27 mouse cellular contexts compared by ENCODE assay signal in the genomic region with DNA sequence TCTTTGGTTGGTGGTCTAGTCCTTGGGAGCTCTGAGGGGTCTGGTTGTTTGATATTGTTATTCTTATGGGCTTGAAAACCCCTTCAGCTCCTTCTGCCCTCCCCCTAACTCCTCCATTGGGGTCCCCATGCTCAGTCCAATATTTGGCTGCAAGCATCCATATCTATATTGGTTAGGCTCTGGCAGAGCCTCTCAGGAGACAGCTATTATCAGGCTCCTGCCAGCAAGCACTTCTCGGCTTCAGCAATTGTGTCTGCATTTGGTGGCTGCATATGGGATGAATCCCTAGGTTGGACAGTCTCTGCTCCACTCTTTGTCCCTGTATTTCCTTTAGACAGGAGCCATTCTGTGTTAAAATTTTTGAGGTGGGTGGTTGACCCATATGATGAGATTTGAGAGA. TPM values are rescaled to one million over a fixed set of nuclear protein-coding genes. Genes with fewer than 3 reads are reported as not detected.
DNase-seq lines count a peak whose midpoint lies in the region; ATAC-seq and TF ChIP-seq lines count a peak whose summit lies in the region.
"Had no signal": no experiment of that assay in that cellular context is flagged by ENCODE, and none has a peak within 500 bp of the region (broad histone marks: within the 10 kb centered on the region; RNA-seq: fewer than 3 reads in every experiment).

No protein-coding gene starts in this region.

- intact Hi-C loops in left cerebral cortex, postnatal 36 days (cut with DNase I) = no loop called here

- no peak overlapping the region for H3K4me2 ChIP-seq in liver, postnatal 0 days (ENCODE audit: low read depth, low read length)
- H3K4me2 ChIP-seq in liver, embryonic 12.5 days = peak overlapping the region; percentile 48
- peak overlapping the region; percentile 3 for H3K4me2 ChIP-seq in liver, embryonic 14.5 days (ENCODE audit: low read depth)
- H3K4me2 ChIP-seq in liver, embryonic 16.5 days (ENCODE audit: low read depth, low read length) = peak overlapping the region; percentile 20; the same call in 1 of the 2 replicates
- H3K4me2 ChIP-seq: embryonic facial prominence, embryonic 12.5 days; forebrain, embryonic 13.5 days; forebrain, embryonic 15.5 days had no signal

- no peak for TF ChIP-seq EP300 in liver, postnatal 0 days (IDR thresholded peaks at IDR 0.05; ENCODE audit: low read depth)
- TF ChIP-seq EP300 in liver, embryonic 14.5 days (IDR thresholded peaks at IDR 0.05; ENCODE audit: low read depth) = 0 out of 2 replicates have a peak, but pooled peaks have one; percentile 20

- no peak overlapping the region for H3K27ac ChIP-seq in liver, postnatal 0 days (ENCODE audit: low read depth)
- peak overlapping the region; percentile 85 for H3K27ac ChIP-seq in liver, embryonic 12.5 days
- peak overlapping the region; percentile 38 for H3K27ac ChIP-seq in liver, embryonic 14.5 days
- H3K27ac ChIP-seq in liver, embryonic 16.5 days (ENCODE audit: low read length) = peak overlapping the region; percentile 74
- H3K27ac ChIP-seq: embryonic facial prominence, embryonic 10.5 days; embryonic facial prominence, embryonic 12.5 days; forebrain, embryonic 13.5 days; forebrain, embryonic 15.5 days had no signal

- H3K9me3 ChIP-seq in liver, postnatal 0 days (ENCODE audit: low read length) = no peaks in the 10 kb centered on the region
- H3K9me3 ChIP-seq in liver, embryonic 12.5 days (replicated peaks) = no peaks in the 10 kb centered on the region
- no peaks in the 10 kb centered on the region for H3K9me3 ChIP-seq in liver, embryonic 14.5 days (ENCODE audit: control insufficient read depth, low read length)
- no peaks in the 10 kb centered on the region for H3K9me3 ChIP-seq in liver, embryonic 16.5 days (replicated peaks; ENCODE audit: control insufficient read depth, low read length)
- H3K9me3 ChIP-seq: embryonic facial prominence, embryonic 10.5 days; embryonic facial prominence, embryonic 12.5 days; forebrain, embryonic 13.5 days; forebrain, embryonic 15.5 days had no signal

- TF ChIP-seq CTCF in liver, postnatal 0 days (IDR thresholded peaks at IDR 0.05; ENCODE audit: low read depth) = no peak
- no peak for TF ChIP-seq CTCF in liver, embryonic 14.5 days (IDR thresholded peaks at IDR 0.05; ENCODE audit: low read depth)

- H3K4me1 ChIP-seq in liver, postnatal 0 days (ENCODE audit: insufficient read depth) = peaks cover 14% of the 10 kb centered on the region
- peaks cover 73% of the 10 kb centered on the region for H3K4me1 ChIP-seq in liver, embryonic 12.5 days
- peaks cover 49 to 55% of the 10 kb centered on the region in 2 experiments for H3K4me1 ChIP-seq in liver, embryonic 14.5 days (replicated peaks; ENCODE audit: control insufficient read depth in 2 of 2, insufficient read depth in 2 of 2, low read length in 1 of 2)
- peaks cover 30% of the 10 kb centered on the region for H3K4me1 ChIP-seq in liver, embryonic 16.5 days (ENCODE audit: control insufficient read depth, low read depth, low read length)
- H3K4me1 ChIP-seq: embryonic facial prominence, embryonic 10.5 days; embryonic facial prominence, embryonic 12.5 days; forebrain, embryonic 13.5 days; forebrain, embryonic 15.5 days had no signal

- no peak overlapping the region for H3K4me3 ChIP-seq in liver, postnatal 0 days (ENCODE audit: low read depth, low read length)
- H3K4me3 ChIP-seq in liver, embryonic 12.5 days = no peak overlapping the region
- H3K4me3 ChIP-seq in liver, embryonic 14.5 days (ENCODE audit: insufficient read depth in 1 of 2, low read depth in 2 of 2, low read length in 2 of 2) = no peak overlapping the region
- H3K4me3 ChIP-seq in liver, embryonic 16.5 days (ENCODE audit: low read depth, low read length) = no peak overlapping the region
- H3K4me3 ChIP-seq: embryonic facial prominence, embryonic 10.5 days; embryonic facial prominence, embryonic 12.5 days; forebrain, embryonic 13.5 days; forebrain, embryonic 15.5 days had no signal

- no peaks in the 10 kb centered on the region for H3K36me3 ChIP-seq in liver, postnatal 0 days (replicated peaks; ENCODE audit: insufficient read depth, low read length)
- H3K36me3 ChIP-seq in liver, embryonic 12.5 days = no peaks in the 10 kb centered on the region
- no peaks in the 10 kb centered on the region for H3K36me3 ChIP-seq in liver, embryonic 14.5 days (replicated peaks; ENCODE audit: control insufficient read depth, insufficient read depth, low read depth)
- no peaks in the 10 kb centered on the region for H3K36me3 ChIP-seq in liver, embryonic 16.5 days (ENCODE audit: control insufficient read depth, insufficient read depth)
- H3K36me3 ChIP-seq: embryonic facial prominence, embryonic 10.5 days; embryonic facial prominence, embryonic 12.5 days; forebrain, embryonic 15.5 days had no signal

- H3K9ac ChIP-seq in liver, postnatal 0 days (replicated peaks) = no peak overlapping the region
- peak overlapping the region; percentile 43; the same call in 1 of the 2 replicates for H3K9ac ChIP-seq in liver, embryonic 12.5 days
- no peak overlapping the region for H3K9ac ChIP-seq in liver, embryonic 14.5 days (replicated peaks)
- H3K9ac ChIP-seq in liver, embryonic 16.5 days (ENCODE audit: low read depth, low read length) = 0 out of 2 replicates have a peak overlapping the region, but pooled peaks have one; percentile 5
- H3K9ac ChIP-seq: embryonic facial prominence, embryonic 12.5 days; forebrain, embryonic 13.5 days; forebrain, embryonic 15.5 days had no signal

- no peak for ATAC-seq in liver, postnatal 0 days
- peak; percentile 56 for ATAC-seq in liver, embryonic 12.5 days
- peak; percentile 32 for ATAC-seq in liver, embryonic 14.5 days (ENCODE audit: insufficient read depth)
- ATAC-seq in liver, embryonic 16.5 days (ENCODE audit: low read depth) = no peak
- no peak for ATAC-seq in activated CD4-positive, CD25-positive, alpha-beta regulatory T cell, adult 4 months
- ATAC-seq: forebrain, embryonic 13.5 days; forebrain, embryonic 15.5 days had no signal

- no peaks in the 10 kb centered on the region for H3K27me3 ChIP-seq in liver, postnatal 0 days (ENCODE audit: insufficient read depth, low read length)
- no peaks in the 10 kb centered on the region for H3K27me3 ChIP-seq in liver, embryonic 12.5 days (replicated peaks)
- H3K27me3 ChIP-seq in liver, embryonic 14.5 days (ENCODE audit: control insufficient read depth, insufficient read depth, low read length) = no peaks in the 10 kb centered on the region
- H3K27me3 ChIP-seq in liver, embryonic 16.5 days (ENCODE audit: control insufficient read depth, insufficient read depth, low read depth, low read length) = no peaks in the 10 kb centered on the region
- H3K27me3 ChIP-seq: embryonic facial prominence, embryonic 12.5 days; forebrain, embryonic 13.5 days; forebrain, embryonic 15.5 days had no signal

- 35% methylated on average over 1 of the region's 1 CpGs for WGBS in liver, postnatal 0 days (ENCODE audit: insufficient replicate concordance)
- WGBS in liver, embryonic 12.5 days (ENCODE audit: insufficient replicate concordance) = 17% methylated on average over 1 of the region's 1 CpGs
- WGBS in liver, embryonic 14.5 days (ENCODE audit: insufficient replicate concordance) = 15% methylated on average over 1 of the region's 1 CpGs
- WGBS in liver, embryonic 16.5 days (ENCODE audit: insufficient replicate concordance) = 20% methylated on average over 1 of the region's 1 CpGs

- peak; percentile 58 for DNase-seq in liver
- no peak for DNase-seq in liver, postnatal 0 days
- no peak for DNase-seq in liver, embryonic 14.5 days (ENCODE audit: low read depth in 3 of 3, low spot score in 3 of 3)
- no peak for DNase-seq in left cerebral cortex, postnatal 36 days (ENCODE audit: low spot score in 2 of 2)
- no peak for DNase-seq in testis, postnatal 14 days (ENCODE audit: low spot score)
- DNase-seq: adrenal gland, adult 8-10 months; adrenal gland, postnatal 14 days; adrenal gland, postnatal 36 days; cerebellum, adult 11-12 months; cerebellum, adult 2 months; cerebellum, adult 9-10 months; cerebellum, postnatal 10 days; cerebellum, postnatal 25 days had no signal

RNA-seq across cellular contexts. Expression of gene Kel, which starts 6.1 kb away (rescaled TPM):
- polyA plus RNA-seq in liver, postnatal 0 days (2015; fragmentation: Nextera tagmentation; extraction: Ambion mirVana) = 58.6 and 66.7 TPM in 2 replicates
- 275 and 280 TPM in 2 replicates for polyA plus RNA-seq in liver, embryonic 12.5 days (2016; fragmentation: Nextera tagmentation; extraction: Ambion mirVana)
- 236 and 313 TPM in 2 replicates for polyA plus RNA-seq in liver, embryonic 14.5 days (2012; rRNA removed)
- polyA plus RNA-seq in liver, embryonic 14.5 days (2014; fragmentation: Nextera tagmentation; extraction: Ambion mirVana) = 221 and 240 TPM in 2 replicates
- 308 and 322 TPM in 2 replicates for polyA plus RNA-seq in liver, embryonic 16.5 days (2015; fragmentation: Nextera tagmentation; extraction: Ambion mirVana)
- not detected for total RNA-seq in left cerebral cortex, postnatal 36 days (2021)
- polyA plus RNA-seq in activated CD4-positive, CD25-positive, alpha-beta regulatory T cell, adult 4 months (2017; shearing (Covaris generic)) = under 1 TPM in 1 of 2 experiments, not detected in 1; 0.57 TPM
- total RNA-seq: adrenal gland, adult 18-20 months; adrenal gland, adult 8-10 months; adrenal gland, postnatal 36 days had no signal
- polyA plus RNA-seq: C2C12; cerebellum, adult 2 months; cortical plate, adult 2 months had no signal

RNA-seq across cellular contexts. Expression of gene Llcfc1, which starts 26.1 kb away (rescaled TPM):
- not detected in 2 replicates for polyA plus RNA-seq in liver, postnatal 0 days (2015; fragmentation: Nextera tagmentation; extraction: Ambion mirVana)
- not detected in 2 replicates for polyA plus RNA-seq in liver, embryonic 12.5 days (2016; fragmentation: Nextera tagmentation; extraction: Ambion mirVana)
- not detected in 2 replicates for polyA plus RNA-seq in liver, embryonic 14.5 days (2012; rRNA removed)
- polyA plus RNA-seq in liver, embryonic 14.5 days (2014; fragmentation: Nextera tagmentation; extraction: Ambion mirVana) = not detected in 2 replicates
- not detected in 2 replicates for polyA plus RNA-seq in liver, embryonic 16.5 days (2015; fragmentation: Nextera tagmentation; extraction: Ambion mirVana)
- total RNA-seq in left cerebral cortex, postnatal 36 days (2021) = not detected
- not detected for polyA plus RNA-seq in activated CD4-positive, CD25-positive, alpha-beta regulatory T cell, adult 4 months (2017; shearing (Covaris generic))
- total RNA-seq: adrenal gland, adult 18-20 months; adrenal gland, adult 8-10 months; adrenal gland, postnatal 14 days; adrenal gland, postnatal 36 days; ES-E14; MEL had no signal
- polyA plus RNA-seq: C2C12; cerebellum, adult 2 months; cortical plate, adult 2 months; embryonic facial prominence, embryonic 10.5 days; embryonic facial prominence, embryonic 12.5 days; embryonic facial prominence, embryonic 14.5 days; forebrain, embryonic 11.5 days; forebrain, embryonic 13.5 days; forebrain, embryonic 15.5 days had no signal

RNA-seq across cellular contexts. Expression of gene Trpv5, which starts 29.7 kb away (rescaled TPM):
- 0.11 TPM in 1 of 2 replicates, not detected in the other for polyA plus RNA-seq in liver, postnatal 0 days (2015; fragmentation: Nextera tagmentation; extraction: Ambion mirVana)
- polyA plus RNA-seq in liver, embryonic 12.5 days (2016; fragmentation: Nextera tagmentation; extraction: Ambion mirVana) = 0.05 and 0.07 TPM in 2 replicates
- 0.27 and 0.31 TPM in 2 replicates for polyA plus RNA-seq in liver, embryonic 14.5 days (2012; rRNA removed)
- polyA plus RNA-seq in liver, embryonic 14.5 days (2014; fragmentation: Nextera tagmentation; extraction: Ambion mirVana) = 0.05 and 0.11 TPM in 2 replicates
- polyA plus RNA-seq in liver, embryonic 16.5 days (2015; fragmentation: Nextera tagmentation; extraction: Ambion mirVana) = 0.05 and 0.06 TPM in 2 replicates
- not detected for total RNA-seq in left cerebral cortex, postnatal 36 days (2021)
- polyA plus RNA-seq in activated CD4-positive, CD25-positive, alpha-beta regulatory T cell, adult 4 months (2017; shearing (Covaris generic)) = under 1 TPM in 1 of 2 experiments, not detected in 1; 0.12 TPM
- total RNA-seq: adrenal gland, adult 18-20 months; adrenal gland, adult 8-10 months; adrenal gland, postnatal 14 days had no signal
- polyA plus RNA-seq: C2C12; cerebellum, adult 2 months; cortical plate, adult 2 months; embryonic facial prominence, embryonic 10.5 days; embryonic facial prominence, embryonic 12.5 days; embryonic facial prominence, embryonic 14.5 days; forebrain, embryonic 11.5 days; forebrain, embryonic 13.5 days; forebrain, embryonic 15.5 days had no signal

Comparison
In these comparisons a context has a peak if more than half of its experiments do, and no peak if none do; other contexts are left out.
1. ATAC-seq: peak in liver, embryonic 12.5 days (single experiment) and liver, embryonic 14.5 days (single experiment); none in liver, postnatal 0 days (single experiment), liver, embryonic 16.5 days (single experiment) and activated CD4-positive, CD25-positive, alpha-beta regulatory T cell, adult 4 months (single experiment).
2. H3K9ac ChIP-seq: peak in liver, embryonic 12.5 days (single experiment) and liver, embryonic 16.5 days (single experiment); none in liver, postnatal 0 days (single experiment) and liver, embryonic 14.5 days (single experiment).
3. RNA of gene Kel, which starts 6.1 kb away (polyA plus RNA-seq): 308 to 322 TPM in liver, embryonic 16.5 days, 221 to 313 TPM in liver, embryonic 14.5 days, 275 to 280 TPM in liver, embryonic 12.5 days and 58.6 to 66.7 TPM in liver, postnatal 0 days; 0.57 TPM in activated CD4-positive, CD25-positive, alpha-beta regulatory T cell, adult 4 months; every median in the first group is over 10 times any median in the second.